ENCODE assay signal across 19 mouse cellular contexts in genomic region chr8:61909313-61909712, GRCm38 (mm10). TPM values are rescaled to one million over a fixed set of nuclear protein-coding genes. Genes with fewer than 3 reads are reported as not detected.
DNase-seq lines count a peak whose midpoint lies in the region; ATAC-seq and TF ChIP-seq lines count a peak whose summit lies in the region.
"Had no signal": no experiment of that assay in that cellular context is flagged by ENCODE, and none has a peak within 500 bp of the region (broad histone marks: within the 10 kb centered on the region; RNA-seq: fewer than 3 reads in every experiment).

No protein-coding gene starts in this region.

- peak; percentile 59 for DNase-seq in heart, adult 11 months
- no peak for DNase-seq in heart, postnatal 36 days
- DNase-seq in limb, embryonic 14.5 days (ENCODE audit: low spot score): no peak
- DNase-seq in limb, embryonic 10.5 days (ENCODE audit: low spot score): no peak
- peak; percentile 28 for DNase-seq in yolk sac, embryonic 10.5 days (ENCODE audit: low spot score)
- DNase-seq in cerebellum, postnatal 10 days: no peak
- DNase-seq: adrenal gland, postnatal 10 days; cerebellum, adult 9-11 months; embryo, embryonic 11 days; gastrocnemius, postnatal 10 days; kidney, adult 18-20 months; lung, postnatal 10 days; right cerebral cortex, postnatal 4 days had no signal

- intact Hi-C loops in heart, postnatal 36 days (cut with DNase I): loop anchor here (5.0 kb wide), 1 partner anchor 78 kb away; no protein-coding TSS in a partner anchor

- ATAC-seq in limb, embryonic 14.5 days (ENCODE audit: low FRiP score, low read depth): no peak
- ATAC-seq in intestine, embryonic 15.5 days: peak; percentile 91
- ATAC-seq: activated CD4-positive, CD25-positive, alpha-beta regulatory T cell, adult 4 months; hindbrain, embryonic 16.5 days had no signal

- H3K36me3 ChIP-seq in limb, embryonic 14.5 days (ENCODE audit: control insufficient read depth, insufficient read depth, low read length): no peaks in the 10 kb centered on the region
- H3K36me3 ChIP-seq in limb, embryonic 10.5 days: no peaks in the 10 kb centered on the region
- H3K36me3 ChIP-seq in intestine, embryonic 15.5 days: no peaks in the 10 kb centered on the region
- H3K36me3 ChIP-seq: G1E; limb, embryonic 15.5 days had no signal

- no peak overlapping the region for H3K4me2 ChIP-seq in limb, embryonic 14.5 days (replicated peaks; ENCODE audit: low read depth, low read length, severe bottlenecking)
- H3K4me2 ChIP-seq in intestine, embryonic 15.5 days (replicated peaks): no peak overlapping the region

- no peak for TF ChIP-seq POLR2A in limb, embryonic 14.5 days (IDR thresholded peaks at IDR 0.05; ENCODE audit: borderline replicate concordance, extremely low read depth, insufficient read depth, insufficient read length)

- WGBS in limb, embryonic 14.5 days: 88% methylated on average over 3 of the region's 3 CpGs
- 91% methylated on average over 3 of the region's 3 CpGs for WGBS in limb, embryonic 10.5 days
- WGBS in intestine, embryonic 15.5 days: 75% methylated on average over 3 of the region's 3 CpGs

- no peaks in the 10 kb centered on the region for H3K4me1 ChIP-seq in limb, embryonic 14.5 days (ENCODE audit: control insufficient read depth, insufficient read depth, low read length)
- no peaks in the 10 kb centered on the region for H3K4me1 ChIP-seq in limb, embryonic 10.5 days
- H3K4me1 ChIP-seq in intestine, embryonic 15.5 days (replicated peaks): 0 out of 2 replicates have a peak, but pooled peaks cover 5% of the 10 kb centered on the region

- H3K27me3 ChIP-seq in limb, embryonic 14.5 days (ENCODE audit: control insufficient read depth, insufficient read depth, low read length): no peaks in the 10 kb centered on the region
- no peaks in the 10 kb centered on the region for H3K27me3 ChIP-seq in limb, embryonic 10.5 days (ENCODE audit: low read depth, poor library complexity, severe bottlenecking)
- H3K27me3 ChIP-seq in intestine, embryonic 15.5 days (replicated peaks): no peaks in the 10 kb centered on the region
- H3K27me3 ChIP-seq: limb, embryonic 15.5 days had no signal

- 0 out of 2 replicates have a peak overlapping the region, but pooled peaks have one; percentile 10 for H3K27ac ChIP-seq in limb, embryonic 14.5 days (replicated peaks; ENCODE audit: low read depth, low read length)
- no peak overlapping the region for H3K27ac ChIP-seq in limb, embryonic 10.5 days
- no peak overlapping the region for H3K27ac ChIP-seq in intestine, embryonic 15.5 days
- H3K27ac ChIP-seq: kidney, postnatal 0 days; limb, embryonic 15.5 days had no signal

- H3K4me3 ChIP-seq in limb, embryonic 14.5 days (replicated peaks; ENCODE audit: low read length): no peak overlapping the region
- no peak overlapping the region for H3K4me3 ChIP-seq in limb, embryonic 10.5 days
- H3K4me3 ChIP-seq in intestine, embryonic 15.5 days (replicated peaks): no peak overlapping the region
- H3K4me3 ChIP-seq: limb, embryonic 15.5 days had no signal

- H3K9ac ChIP-seq in limb, embryonic 14.5 days (ENCODE audit: low read depth, low read length, severe bottlenecking): no peak overlapping the region
- H3K9ac ChIP-seq in intestine, embryonic 15.5 days: no peak overlapping the region
- H3K9ac ChIP-seq: limb, embryonic 15.5 days had no signal

- no peaks in the 10 kb centered on the region for H3K9me3 ChIP-seq in limb, embryonic 14.5 days (ENCODE audit: control insufficient read depth, low read length)
- H3K9me3 ChIP-seq in limb, embryonic 10.5 days (replicated peaks): no peaks in the 10 kb centered on the region
- no peaks in the 10 kb centered on the region for H3K9me3 ChIP-seq in intestine, embryonic 15.5 days
- H3K9me3 ChIP-seq: G1E; limb, embryonic 15.5 days had no signal

RNA-seq across cellular contexts. Expression of gene Palld, which starts 6.8 kb away (rescaled TPM):
- total RNA-seq in heart, postnatal 36 days (2021): 100 to 1,000 TPM; 211 to 235 TPM
- polyA plus RNA-seq in limb, embryonic 14.5 days (2012; rRNA removed): 61.4 and 62.4 TPM in 2 replicates
- 99.0 and 111 TPM in 2 replicates for polyA plus RNA-seq in limb, embryonic 14.5 days (2014; fragmentation: Nextera tagmentation; extraction: Ambion mirVana)
- 37.9 and 71.1 TPM in 2 replicates for polyA plus RNA-seq in limb, embryonic 10.5 days (2016; fragmentation: Nextera tagmentation; extraction: Ambion mirVana)
- 76.0 and 81.9 TPM in 2 replicates for polyA plus RNA-seq in intestine, embryonic 15.5 days (2015; fragmentation: Nextera tagmentation; extraction: Ambion mirVana)
- polyA plus RNA-seq: G1E had no signal

RNA-seq across cellular contexts. Expression of gene Ddx60, which starts 18.6 kb away (rescaled TPM):
- 1 to 10 TPM; 1.3 to 3.1 TPM for total RNA-seq in heart, postnatal 36 days (2021)
- polyA plus RNA-seq in limb, embryonic 14.5 days (2012; rRNA removed): 0.17 and 0.24 TPM in 2 replicates
- polyA plus RNA-seq in limb, embryonic 14.5 days (2014; fragmentation: Nextera tagmentation; extraction: Ambion mirVana): 0.51 and 1.3 TPM in 2 replicates
- polyA plus RNA-seq in limb, embryonic 10.5 days (2016; fragmentation: Nextera tagmentation; extraction: Ambion mirVana): not detected in 2 replicates
- polyA plus RNA-seq in intestine, embryonic 15.5 days (2015; fragmentation: Nextera tagmentation; extraction: Ambion mirVana): 0.56 and 1.5 TPM in 2 replicates
- polyA plus RNA-seq: G1E had no signal

Comparison
In these comparisons a context has a peak if more than half of its experiments do, and no peak if none do; other contexts are left out.
1. DNase-seq: peak in heart, adult 11 months (single experiment) and yolk sac, embryonic 10.5 days (single experiment); none in heart, postnatal 36 days (0 of 2), limb, embryonic 14.5 days (single experiment), limb, embryonic 10.5 days (single experiment) and cerebellum, postnatal 10 days (0 of 2).